Mouse (Mus musculus) testis, postnatal 10 days (tissue): ENCODE results near the gene Samm50.
A peak's percentile ranks its signal among the peaks of the same experiment; 100 is the strongest.
"Not testable (repeated sequence)": the region's sequence is repeated elsewhere in the genome, so short reads cannot be mapped to it uniquely, and the experiment has no call there.

Experiments used
- DNase-seq: peaks from one replicate; pipeline ENCODE4 v3.0.0; 2021; ENCODE audit warnings: low spot score

The Samm50 gene

GRCm38 (mm10) chr15:84192058-84192791 lies at the start of gene Samm50:
Gene Samm50, plus strand, starts transcription at chr15:84192241.
- peak; percentile 88 for DNase-seq

GRCm38 (mm10) chr15:84156158-84156557 lies 35.9 kb upstream of the Samm50 start:
- DNase-seq, result no peak

- not testable (repeated sequence) for DNase-seq
Observed at GRCm38 (mm10) chr15:84157530-84157929, 34.5 kb upstream of the Samm50 start.

GRCm38 (mm10) chr15:84161871-84162270 lies 30.2 kb upstream of the Samm50 start:
- no peak for DNase-seq

GRCm38 (mm10) chr15:84166818-84167217 lies 25.2 kb upstream of the Samm50 start:
- no peak for DNase-seq

- peak; percentile 97 for DNase-seq
Observed at GRCm38 (mm10) chr15:84167600-84167999, 24.4 kb upstream of the Samm50 start, which contains the start of gene Pnpla3. Gene Pnpla3, plus strand, starts transcription at chr15:84167837.

GRCm38 (mm10) chr15:84168170-84169161 lies 23.6 kb upstream of the Samm50 start:
- no peak for DNase-seq

- DNase-seq, result no peak
Observed at GRCm38 (mm10) chr15:84169511-84169910, 22.5 kb upstream of the Samm50 start.

- DNase-seq, result no peak
Observed at GRCm38 (mm10) chr15:84171166-84171565, 20.9 kb upstream of the Samm50 start.

- no peak for DNase-seq
Observed at GRCm38 (mm10) chr15:84178733-84179132, 13.3 kb upstream of the Samm50 start.

GRCm38 (mm10) chr15:84182000-84182399 lies 10.0 kb upstream of the Samm50 start:
- no peak for DNase-seq

GRCm38 (mm10) chr15:84183967-84184366 lies 8.1 kb upstream of the Samm50 start:
- no peak for DNase-seq

- no peak for DNase-seq
Observed at GRCm38 (mm10) chr15:84186196-84186595, 5.8 kb upstream of the Samm50 start.

GRCm38 (mm10) chr15:84188887-84189530 lies 3.0 kb upstream of the Samm50 start:
- DNase-seq, result no peak

GRCm38 (mm10) chr15:84189881-84190280 lies 2.2 kb upstream of the Samm50 start:
- no peak for DNase-seq

- no peak for DNase-seq
Observed at GRCm38 (mm10) chr15:84191724-84192057, 350 bp upstream of the Samm50 start.

GRCm38 (mm10) chr15:84196486-84197165 lies 4.6 kb downstream of the Samm50 start:
- no peak for DNase-seq

- DNase-seq, result no peak
Observed at GRCm38 (mm10) chr15:84207327-84207726, 15.3 kb downstream of the Samm50 start.

GRCm38 (mm10) chr15:84209517-84210412 lies 17.7 kb downstream of the Samm50 start:
- no peak for DNase-seq

- DNase-seq, result no peak
Observed at GRCm38 (mm10) chr15:84210461-84210860, 18.4 kb downstream of the Samm50 start.

GRCm38 (mm10) chr15:84210941-84211340 lies 18.9 kb downstream of the Samm50 start:
- DNase-seq, result no peak
